Mouse (Mus musculus): ENCODE results near the gene Dusp7.

The Dusp7 gene

GRCm38 (mm10) chr9:106368112-106368717 lies at the start of gene Dusp7:
Gene Dusp7 (plus strand): TSS chr9:106368632.
- in situ Hi-C loops (cut with MboI, MseI) = loop anchor here (5.0 kb wide), 2 partner anchors 59 to 86 kb away; partner anchors contain the start of genes Poc1a and Rpl29

DNA sequence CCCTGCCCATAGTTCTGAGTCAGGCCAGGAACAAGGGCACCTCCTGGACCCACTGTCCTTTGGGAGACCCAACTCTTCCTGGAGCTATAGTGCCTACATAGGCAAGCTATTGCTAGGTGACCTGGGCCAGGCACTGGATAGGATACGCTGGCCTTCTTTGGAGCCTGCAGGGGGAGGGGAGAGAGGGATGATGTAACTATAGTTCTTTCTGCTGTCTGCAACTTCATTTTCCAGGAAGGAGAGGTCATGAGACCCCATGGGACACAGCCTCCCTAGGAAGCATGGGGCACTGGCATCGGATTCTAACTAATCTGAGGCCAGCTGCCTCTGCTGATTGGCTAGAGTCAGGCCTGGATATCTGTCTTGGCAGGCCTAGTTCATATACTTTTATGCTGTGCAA lies 49.3 kb upstream of the Dusp7 start:
- in situ Hi-C loops (cut with MboI, MseI) = no loop called here

GRCm38 (mm10) chr9:106322497-106322896 lies 45.9 kb upstream of the Dusp7 start:
- in situ Hi-C loops (cut with MboI, MseI) = no loop called here

GRCm38 (mm10) chr9:106326241-106326640 lies 42.2 kb upstream of the Dusp7 start:
- in situ Hi-C loops (cut with MboI, MseI) = no loop called here

DNA sequence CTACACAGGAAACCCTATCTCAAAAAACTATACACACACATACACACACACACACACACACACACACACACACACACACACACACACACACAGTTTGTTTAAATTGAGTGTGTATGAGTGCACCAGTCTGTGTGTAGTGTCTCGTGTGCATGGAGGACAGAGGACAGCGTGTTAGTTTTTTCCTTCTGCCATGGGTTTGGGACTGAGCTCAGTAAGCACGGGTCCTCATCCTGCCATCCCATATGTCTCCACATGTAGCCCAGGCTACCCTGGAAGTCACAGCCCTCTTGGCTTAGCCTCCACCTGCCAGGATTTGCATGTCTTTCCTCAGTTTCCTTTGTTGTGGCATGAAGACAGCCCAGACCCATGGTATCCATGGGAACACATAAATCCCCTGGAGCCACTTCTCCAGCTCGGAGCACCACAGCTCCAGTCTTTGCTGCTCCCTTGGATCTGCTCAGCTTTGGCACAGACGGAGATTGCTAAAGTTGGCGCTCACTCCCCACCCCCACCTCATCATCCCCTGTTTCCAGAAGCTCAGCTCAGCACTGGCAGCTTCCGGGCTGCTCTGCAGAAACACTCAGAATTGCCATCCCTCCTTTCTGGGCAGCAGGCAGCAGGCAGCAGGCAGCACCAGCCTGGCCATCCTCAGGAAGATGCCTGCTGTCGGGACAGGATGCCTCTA lies 41.2 kb upstream of the Dusp7 start:
- in situ Hi-C loops (cut with MboI, MseI) = no loop called here

DNA sequence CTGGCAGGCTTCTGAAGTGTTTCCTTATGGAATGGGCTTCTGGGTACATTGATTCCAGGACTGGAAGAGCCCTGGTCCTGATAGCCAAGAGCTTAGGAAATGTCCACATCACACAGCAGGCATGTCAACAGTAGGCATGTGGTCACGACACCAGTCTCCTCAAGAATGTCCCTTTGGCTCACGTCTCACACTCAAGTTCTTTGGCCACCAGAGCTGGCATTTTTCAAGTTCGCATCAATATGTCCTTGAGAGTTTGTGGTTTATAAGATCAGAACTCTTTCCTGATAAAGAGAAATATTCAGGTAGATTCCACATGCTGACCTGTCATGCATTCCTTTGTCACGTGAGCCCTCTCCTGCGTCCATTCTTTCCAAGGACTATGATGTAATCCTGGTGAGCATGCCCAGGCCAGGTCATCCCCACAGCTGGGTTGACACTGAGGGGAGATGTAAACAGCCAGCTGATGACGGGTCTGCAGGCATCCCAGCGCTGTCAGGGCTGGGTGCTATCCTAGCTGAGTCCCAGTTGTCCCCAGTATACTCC lies 40.3 kb upstream of the Dusp7 start:
- in situ Hi-C loops (cut with MboI, MseI) = no loop called here

DNA sequence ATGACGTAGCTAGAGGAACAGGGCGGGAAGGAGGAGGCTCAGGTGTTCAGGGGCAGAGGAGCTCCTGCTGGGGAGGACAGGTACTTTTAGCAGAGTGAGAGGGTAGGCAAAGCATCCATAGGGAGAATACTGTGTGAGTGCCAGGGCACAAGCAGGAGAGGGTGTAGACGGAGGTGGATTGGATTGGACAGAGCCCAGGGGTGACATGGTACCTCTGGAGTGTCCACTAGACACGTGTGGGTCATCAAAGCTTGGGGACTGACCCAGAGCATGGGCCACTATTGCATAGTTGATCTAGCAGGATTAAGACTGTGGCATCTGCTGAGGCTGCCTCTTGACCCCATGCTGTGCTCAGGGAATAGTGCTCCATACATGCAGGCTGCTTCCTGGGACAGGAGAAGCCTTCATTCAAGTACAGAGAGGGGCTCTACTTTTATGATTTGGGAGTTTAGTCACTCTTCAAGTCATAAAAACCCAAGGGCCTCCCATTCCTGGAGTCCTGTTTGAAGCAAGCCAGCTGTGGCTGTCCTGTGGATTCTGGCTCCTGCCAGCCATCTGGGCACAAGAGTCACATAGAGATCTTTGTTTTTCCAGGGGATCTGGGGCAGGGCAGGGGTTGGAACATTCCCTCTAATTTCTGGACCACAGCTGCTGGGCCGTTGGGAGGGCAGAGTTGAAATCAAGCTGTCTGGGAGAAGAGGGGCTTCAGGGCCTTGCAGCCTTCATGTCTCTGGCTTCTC lies 39.5 kb upstream of the Dusp7 start:
- in situ Hi-C loops (cut with MboI, MseI) = no loop called here

DNA sequence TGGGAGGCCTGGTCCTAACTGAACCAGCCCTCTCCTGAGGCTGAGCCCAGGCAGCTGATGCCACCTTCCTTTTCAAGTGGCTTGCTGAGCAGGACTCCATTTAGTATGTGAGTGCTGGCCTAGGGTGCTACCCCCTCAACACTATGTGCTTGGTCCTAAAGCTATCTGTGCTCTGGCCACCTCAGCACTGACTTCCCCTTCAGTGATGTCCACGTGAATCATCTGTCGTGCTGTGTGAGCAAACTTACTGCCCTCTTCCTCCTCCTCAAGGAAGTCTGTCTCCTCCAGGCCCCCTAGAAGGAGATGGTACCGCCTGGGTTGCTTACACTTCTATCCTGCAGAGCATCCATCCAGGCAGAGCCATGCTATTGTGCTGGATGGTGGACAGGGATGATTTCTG lies 35.7 kb upstream of the Dusp7 start:
- in situ Hi-C loops (cut with MboI, MseI) = no loop called here

DNA sequence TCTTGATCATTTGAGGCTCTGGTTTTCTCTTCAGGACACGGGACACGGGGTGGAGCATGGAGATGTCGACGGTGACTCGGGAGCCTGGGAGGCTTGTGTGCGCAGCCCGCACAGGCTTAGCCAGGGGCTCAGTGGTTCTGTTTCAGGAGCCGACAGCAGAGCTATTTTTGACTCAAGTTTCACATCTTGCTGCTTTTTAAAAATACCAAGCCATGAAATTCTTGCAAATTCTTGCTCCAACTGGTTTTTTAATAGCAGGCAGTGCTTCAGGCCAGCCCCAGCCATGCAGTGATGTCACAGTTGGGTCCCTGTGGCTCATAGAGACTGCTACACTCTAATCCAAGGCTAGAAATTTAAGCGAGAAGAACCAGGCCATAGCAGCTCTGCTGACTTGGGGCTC lies 30.8 kb upstream of the Dusp7 start:
- in situ Hi-C loops (cut with MboI, MseI) = no loop called here

DNA sequence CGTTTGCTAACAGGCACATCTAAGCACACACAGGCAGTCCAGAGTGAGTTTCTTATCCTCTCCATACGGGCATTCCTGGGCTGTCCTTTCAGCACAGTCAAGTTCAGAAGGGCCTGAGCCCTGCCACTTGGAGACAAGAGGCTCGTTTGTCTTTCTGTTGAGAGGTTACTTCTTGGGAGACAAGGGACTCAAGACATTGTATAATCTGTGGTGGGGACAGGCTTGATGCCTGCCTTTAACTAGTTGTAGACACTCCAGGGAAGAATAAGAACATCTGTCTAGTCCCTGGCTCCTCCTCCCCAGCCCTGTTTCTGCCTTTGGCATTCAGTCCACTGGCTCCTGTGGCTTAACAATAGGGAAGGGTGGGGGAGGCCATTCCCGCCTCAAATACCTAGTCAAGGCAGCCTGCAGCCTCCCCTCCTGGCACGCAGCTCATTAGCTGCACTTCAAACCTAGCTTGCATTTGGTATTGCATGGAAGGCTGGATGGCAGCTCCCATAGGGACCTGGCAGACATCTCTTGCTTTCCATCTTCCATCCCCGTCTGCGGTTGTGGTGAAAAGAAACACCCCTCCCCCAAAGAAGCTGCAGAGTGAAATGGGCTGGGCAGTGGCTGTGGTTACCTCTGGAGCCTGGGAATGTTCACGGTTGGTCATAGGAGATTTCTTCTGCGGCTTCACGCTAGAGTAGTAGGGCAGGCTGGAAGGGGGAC lies 29.8 kb upstream of the Dusp7 start:
- in situ Hi-C loops (cut with MboI, MseI) = no loop called here

DNA sequence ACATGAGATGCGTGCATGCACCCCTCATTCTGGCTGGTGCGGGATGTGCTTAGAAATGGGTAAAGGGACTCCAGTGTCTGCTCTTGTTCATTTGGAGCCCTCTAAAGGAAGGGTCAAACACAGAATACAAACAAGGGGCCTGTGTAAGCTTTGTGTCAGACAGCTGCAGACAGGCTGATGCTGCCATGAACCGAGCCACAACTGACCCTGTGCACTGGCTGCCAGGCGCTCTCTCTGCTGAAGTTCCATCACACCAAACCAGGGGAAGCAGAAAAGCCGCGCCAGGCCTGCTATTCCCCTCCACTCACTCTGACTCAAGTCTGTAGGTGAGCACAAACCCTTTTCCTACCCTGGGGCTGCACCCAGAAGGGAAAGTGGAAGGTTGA lies 29.3 kb upstream of the Dusp7 start:
- in situ Hi-C loops (cut with MboI, MseI) = no loop called here

DNA sequence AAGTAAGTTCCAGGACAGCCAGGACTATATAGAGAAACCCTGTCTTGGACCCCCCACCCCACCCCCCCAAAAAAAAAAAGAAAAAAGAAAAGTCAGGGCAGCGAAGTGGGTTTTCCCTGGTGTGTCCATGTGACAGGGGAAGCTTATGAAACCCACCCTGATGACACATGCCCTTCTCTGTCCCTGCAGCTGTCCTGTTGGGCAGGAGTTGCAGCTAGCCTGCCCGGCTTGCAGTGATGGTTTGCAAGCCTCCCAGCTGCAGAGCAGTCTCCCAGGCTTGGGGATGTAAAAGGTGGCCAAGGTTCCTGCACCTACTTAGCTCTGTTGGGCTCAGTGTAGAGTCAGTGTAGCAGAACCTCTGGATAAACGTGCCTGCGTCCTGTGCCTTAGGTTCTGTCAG lies 28.7 kb upstream of the Dusp7 start:
- in situ Hi-C loops (cut with MboI, MseI) = loop anchor here (10.0 kb wide), 1 partner anchor 1525 kb away; no protein-coding TSS in a partner anchor

DNA sequence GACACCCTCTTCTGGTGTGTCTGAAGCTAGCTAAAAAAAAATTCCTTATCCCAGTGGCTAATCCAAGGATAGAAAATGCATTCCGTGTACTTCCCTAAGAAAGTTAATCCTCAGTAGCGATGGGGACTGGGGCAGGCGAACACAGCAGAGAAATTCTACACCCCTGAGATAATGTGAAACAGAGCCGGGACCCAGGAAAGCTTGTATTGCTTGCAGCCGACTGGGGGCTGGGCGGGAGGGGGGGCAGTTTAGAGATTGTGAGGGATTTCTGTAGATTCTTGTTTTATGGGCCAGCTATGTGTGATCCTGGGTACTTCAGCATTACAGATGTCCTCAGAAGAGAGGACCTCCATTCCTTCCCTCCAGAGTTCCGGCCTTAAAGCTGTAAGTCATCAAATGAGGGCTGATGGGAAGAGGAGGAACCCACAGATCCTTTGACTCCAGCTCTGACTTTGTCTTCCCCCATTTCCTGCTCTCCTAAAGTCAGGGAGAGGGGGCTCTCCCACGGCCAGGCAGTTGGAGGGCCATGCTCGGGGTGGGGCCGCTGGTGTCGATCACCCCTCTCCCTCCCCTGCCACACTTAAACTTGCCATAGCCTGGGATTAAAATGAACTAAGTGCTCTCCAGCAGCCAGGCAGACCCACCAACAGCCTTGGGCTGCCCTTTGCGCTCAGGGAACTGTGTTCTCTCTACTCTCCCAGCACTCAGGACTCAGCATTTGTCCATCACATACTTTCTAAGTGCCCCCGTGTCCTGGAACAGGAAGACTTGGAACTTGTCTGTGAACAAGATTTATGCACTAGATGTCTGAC lies 27.7 kb upstream of the Dusp7 start:
- in situ Hi-C loops (cut with MboI, MseI) = loop anchor here (10.0 kb wide), 1 partner anchor 1524 kb away; no protein-coding TSS in a partner anchor

DNA sequence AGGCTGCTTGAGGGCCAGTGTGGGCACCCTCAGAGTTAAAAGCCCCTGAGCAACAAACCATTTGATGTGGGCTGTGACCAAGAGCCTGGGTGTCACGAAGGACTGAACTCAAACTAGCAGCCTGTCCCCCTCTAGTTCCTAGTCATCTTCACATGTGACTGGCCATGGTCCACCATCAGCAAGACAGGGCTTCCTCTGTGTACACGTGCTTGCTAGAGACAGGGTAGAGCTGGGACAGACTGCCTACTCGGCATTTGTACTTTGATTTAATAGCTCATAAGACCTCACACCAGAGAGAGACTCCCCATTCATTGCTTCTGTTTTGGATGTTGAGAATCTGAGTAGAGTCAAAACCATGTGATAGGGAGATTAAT lies 27.1 kb upstream of the Dusp7 start:
- in situ Hi-C loops (cut with MboI, MseI) = loop anchor here (10.0 kb wide), 1 partner anchor 1524 kb away; no protein-coding TSS in a partner anchor

- in situ Hi-C loops (cut with MboI, MseI) = loop anchor here (10.0 kb wide), 1 partner anchor 1522 kb away; no protein-coding TSS in a partner anchor
Measured at GRCm38 (mm10) chr9:106342573-106342972, 25.9 kb upstream of the Dusp7 start.

DNA sequence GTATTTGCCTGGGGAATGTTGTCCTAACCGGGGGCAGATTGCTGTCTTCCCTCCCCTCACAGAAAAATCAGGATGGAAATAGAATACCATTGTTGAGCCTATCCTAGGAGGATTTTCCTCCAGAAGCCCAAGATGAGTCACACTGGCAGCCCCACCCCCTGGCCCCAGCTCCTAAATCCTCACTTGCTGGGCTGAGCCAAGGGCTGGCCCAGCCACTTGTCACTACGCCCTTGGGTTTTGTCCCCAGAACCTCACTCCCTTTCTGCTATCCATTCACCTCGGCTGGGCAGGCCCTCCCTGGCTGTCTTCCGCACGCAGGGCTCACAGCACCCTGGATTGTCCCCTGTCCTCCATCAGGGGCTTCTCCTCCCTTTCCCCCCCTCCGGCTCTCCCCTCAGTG lies 23.3 kb upstream of the Dusp7 start:
- in situ Hi-C loops (cut with MboI, MseI) = loop anchor here (10.0 kb wide), 1 partner anchor 1520 kb away; no protein-coding TSS in a partner anchor

- in situ Hi-C loops (cut with MboI, MseI) = loop anchor here (10.0 kb wide), 1 partner anchor 1519 kb away; no protein-coding TSS in a partner anchor
Measured at GRCm38 (mm10) chr9:106345630-106346029, 22.8 kb upstream of the Dusp7 start.

GRCm38 (mm10) chr9:106348281-106348680 lies 20.2 kb upstream of the Dusp7 start:
- in situ Hi-C loops (cut with MboI, MseI) = loop anchor here (10.0 kb wide), 1 partner anchor 1517 kb away; no protein-coding TSS in a partner anchor

GRCm38 (mm10) chr9:106349075-106349474 lies 19.4 kb upstream of the Dusp7 start:
- in situ Hi-C loops (cut with MboI, MseI) = loop anchor here (10.0 kb wide), 1 partner anchor 1516 kb away; no protein-coding TSS in a partner anchor

- in situ Hi-C loops (cut with MboI, MseI) = loop anchor here (5.0 kb wide), 1 partner anchor 56 kb away; no protein-coding TSS in a partner anchor
Measured at GRCm38 (mm10) chr9:106351178-106351577, 17.3 kb upstream of the Dusp7 start.
